Mouse (Mus musculus): ENCODE measurements at regions not wholly inside any gene's neighbourhood (a gene's known extent, or its start where the extent isn't known, plus 50 kb on each side); places are given as distances from the start of the nearest gene placed in this dataset.

DNA sequence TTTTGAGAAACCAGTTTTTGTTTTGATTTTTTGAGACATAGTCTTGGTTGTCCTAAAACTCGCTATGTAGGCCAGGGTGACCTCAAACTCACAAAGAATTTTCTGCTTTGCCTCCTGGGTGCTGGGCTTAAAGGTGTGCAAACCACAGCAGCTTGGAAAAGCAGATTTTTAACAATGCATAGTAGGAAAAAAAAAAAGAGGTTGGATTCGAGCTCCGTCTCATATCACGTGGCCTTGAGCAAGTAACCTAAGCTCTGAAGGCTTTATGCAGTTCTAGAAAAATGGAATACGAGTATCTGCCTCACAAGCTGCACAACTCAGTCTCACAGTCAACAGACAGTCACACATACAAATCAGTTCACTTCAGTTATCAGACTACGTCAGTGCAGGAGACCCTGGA lies 90.9 kb downstream of the Spry2 start:
- TF ChIP-seq POLR2A (IDR thresholded peaks at IDR 0.05; ENCODE audit: borderline replicate concordance, extremely low read depth, insufficient read depth, insufficient read length, poor library complexity, severe bottlenecking): no peak
- TF ChIP-seq CTCF (IDR thresholded peaks at IDR 0.05; ENCODE audit: borderline replicate concordance, extremely low read depth, insufficient read depth, insufficient read length): no peak
- no peak for DNase-seq (ENCODE audit: low read depth)

DNA sequence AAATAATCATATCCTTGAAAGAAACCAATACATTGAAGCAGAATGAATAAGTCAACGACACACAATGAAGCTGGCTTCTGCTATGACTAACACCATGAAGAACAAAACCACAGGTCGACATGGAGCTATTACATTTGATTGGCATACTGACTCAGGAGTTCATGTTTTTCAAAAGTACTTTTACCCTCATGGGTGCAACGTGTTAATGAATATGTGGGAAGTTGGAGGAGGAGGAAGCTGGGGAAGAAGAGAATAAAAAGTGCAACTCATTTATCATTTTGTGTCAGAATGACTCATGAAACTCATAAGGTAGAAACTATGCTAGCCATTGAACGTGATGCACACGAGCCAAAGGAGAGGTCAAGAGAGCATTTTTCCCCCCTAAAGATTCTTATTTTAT lies 91.3 kb downstream of the Spry2 start:
- no peak for DNase-seq (ENCODE audit: low read depth)
- no peak for TF ChIP-seq CTCF (IDR thresholded peaks at IDR 0.05; ENCODE audit: borderline replicate concordance, extremely low read depth, insufficient read depth, insufficient read length)
- no peak for TF ChIP-seq POLR2A (IDR thresholded peaks at IDR 0.05; ENCODE audit: borderline replicate concordance, extremely low read depth, insufficient read depth, insufficient read length, poor library complexity, severe bottlenecking)

DNA sequence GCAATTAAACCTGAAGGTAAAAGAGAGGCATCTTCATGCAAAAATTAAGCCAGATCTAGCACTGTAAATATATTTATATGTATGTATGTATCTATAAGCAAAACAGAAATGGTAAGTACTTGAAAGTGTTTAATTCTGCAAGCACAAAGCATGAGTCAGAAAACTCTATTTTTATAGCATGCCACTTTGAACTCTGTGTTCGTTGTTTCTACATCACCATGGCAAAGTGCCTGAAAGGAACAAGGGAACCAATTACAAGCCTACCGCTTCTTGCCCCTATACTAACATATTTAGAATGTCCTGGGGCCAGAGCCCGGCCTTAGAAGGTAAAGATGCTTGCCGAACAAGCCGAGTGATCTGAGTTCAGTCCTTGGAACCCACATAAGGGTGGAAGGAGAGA lies 91.9 kb downstream of the Spry2 start:
- no peak for DNase-seq (ENCODE audit: low read depth)
- TF ChIP-seq POLR2A (IDR thresholded peaks at IDR 0.05; ENCODE audit: borderline replicate concordance, extremely low read depth, insufficient read depth, insufficient read length, poor library complexity, severe bottlenecking) (no peak), CTCF (IDR thresholded peaks at IDR 0.05; ENCODE audit: borderline replicate concordance, extremely low read depth, insufficient read depth, insufficient read length) (no peak)

DNA sequence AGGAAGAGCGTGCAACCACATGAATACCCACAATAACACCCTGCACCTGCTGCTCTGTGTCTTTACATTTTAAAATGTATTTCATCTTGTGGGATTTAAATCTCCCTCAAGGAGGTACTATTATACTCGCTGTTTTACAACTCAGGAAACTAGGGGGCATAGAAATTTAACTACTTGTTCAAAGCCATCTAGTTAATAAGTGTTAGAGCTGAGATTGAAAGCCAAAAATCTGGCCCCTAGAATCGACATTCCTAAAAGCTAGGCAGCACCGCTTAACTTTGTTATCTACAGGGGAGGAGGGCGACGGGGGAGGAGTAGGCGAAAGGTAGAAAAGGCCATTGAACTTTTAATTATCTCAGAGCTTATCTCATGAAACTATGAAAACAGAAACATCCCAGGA lies 93.3 kb downstream of the Spry2 start:
- no peak for DNase-seq (ENCODE audit: low read depth)
- TF ChIP-seq CTCF (IDR thresholded peaks at IDR 0.05; ENCODE audit: borderline replicate concordance, extremely low read depth, insufficient read depth, insufficient read length) (no peak), POLR2A (IDR thresholded peaks at IDR 0.05; ENCODE audit: borderline replicate concordance, extremely low read depth, insufficient read depth, insufficient read length, poor library complexity, severe bottlenecking) (no peak)

DNA sequence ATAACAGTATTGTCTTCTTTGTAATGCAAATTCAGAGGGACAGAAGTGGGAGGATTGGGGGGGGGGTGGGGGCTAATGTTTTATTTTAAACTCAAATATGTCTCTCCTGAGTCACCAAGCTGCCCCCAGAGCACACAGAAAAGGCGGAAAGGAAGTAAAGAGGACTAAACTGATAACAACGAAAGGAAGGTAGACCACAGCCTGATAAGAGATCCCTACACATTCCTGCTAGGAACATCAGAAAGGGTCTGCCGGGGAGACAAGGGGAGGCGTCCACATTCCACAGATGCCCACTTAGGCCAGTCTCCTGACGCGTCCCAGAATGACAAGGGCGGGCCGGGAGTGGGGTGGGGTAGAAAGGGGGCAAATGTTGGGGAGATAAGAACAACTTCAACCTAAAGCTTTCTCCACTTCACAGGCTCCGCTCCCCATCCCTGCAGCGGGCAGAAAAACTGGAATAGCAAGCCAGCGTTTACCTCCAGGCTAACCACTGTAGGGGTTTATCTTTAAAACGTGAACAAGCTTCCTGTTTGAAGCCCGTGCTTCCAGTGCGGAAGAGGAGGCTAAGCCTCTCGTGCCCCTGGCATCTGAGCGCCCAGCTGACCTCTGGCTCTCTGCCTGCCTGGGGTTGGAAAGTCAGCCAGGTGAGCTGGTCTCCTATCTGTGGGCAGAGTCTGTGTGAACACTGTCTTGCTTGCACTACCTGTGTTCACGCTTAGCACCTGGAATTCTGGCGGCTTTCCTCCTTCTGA lies 93.9 kb downstream of the Spry2 start:
- no peak for TF ChIP-seq CTCF (IDR thresholded peaks at IDR 0.05; ENCODE audit: borderline replicate concordance, extremely low read depth, insufficient read depth, insufficient read length)
- peak; percentile 19 for DNase-seq (ENCODE audit: low read depth)

DNA sequence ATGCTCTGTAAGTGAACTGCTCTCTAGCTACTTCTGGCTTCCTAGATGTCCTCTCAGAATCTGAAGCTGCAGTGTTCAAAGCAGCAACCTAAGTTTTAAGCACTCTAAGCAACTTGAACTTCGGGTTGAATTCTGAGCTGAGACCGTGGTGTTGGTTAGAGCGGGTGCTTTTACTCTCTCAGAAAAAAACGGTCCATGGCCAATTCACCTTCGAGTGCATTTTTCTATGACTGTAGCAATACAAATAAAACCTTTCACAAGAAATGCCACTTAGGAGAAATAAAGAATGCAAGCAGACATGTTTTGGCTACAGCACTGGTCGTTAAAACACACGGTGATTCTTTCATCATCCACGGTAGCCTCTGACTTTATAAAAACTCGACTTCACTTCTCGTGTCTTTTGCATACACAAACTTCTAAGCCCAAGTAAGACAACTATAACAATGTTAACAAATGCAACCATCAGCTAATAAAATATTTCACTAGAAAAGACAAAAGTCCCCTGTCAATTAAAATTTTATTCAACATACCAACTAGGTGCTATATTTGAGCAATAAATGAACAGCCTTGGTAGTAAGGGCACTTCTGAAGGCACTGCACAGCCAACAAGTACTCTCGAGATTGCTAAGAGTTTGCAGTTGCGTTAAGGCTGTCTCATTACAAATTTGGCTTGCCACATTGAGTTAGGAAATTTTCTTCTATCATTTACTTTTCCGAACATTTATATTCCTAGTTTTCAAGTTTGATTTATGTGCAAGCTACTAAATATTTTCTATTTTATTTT lies 96.3 kb downstream of the Spry2 start:
- DNase-seq (ENCODE audit: low read depth): no peak
- TF ChIP-seq CTCF (IDR thresholded peaks at IDR 0.05; ENCODE audit: borderline replicate concordance, extremely low read depth, insufficient read depth, insufficient read length) (no peak), POLR2A (IDR thresholded peaks at IDR 0.05; ENCODE audit: borderline replicate concordance, extremely low read depth, insufficient read depth, insufficient read length, poor library complexity, severe bottlenecking) (no peak)

DNA sequence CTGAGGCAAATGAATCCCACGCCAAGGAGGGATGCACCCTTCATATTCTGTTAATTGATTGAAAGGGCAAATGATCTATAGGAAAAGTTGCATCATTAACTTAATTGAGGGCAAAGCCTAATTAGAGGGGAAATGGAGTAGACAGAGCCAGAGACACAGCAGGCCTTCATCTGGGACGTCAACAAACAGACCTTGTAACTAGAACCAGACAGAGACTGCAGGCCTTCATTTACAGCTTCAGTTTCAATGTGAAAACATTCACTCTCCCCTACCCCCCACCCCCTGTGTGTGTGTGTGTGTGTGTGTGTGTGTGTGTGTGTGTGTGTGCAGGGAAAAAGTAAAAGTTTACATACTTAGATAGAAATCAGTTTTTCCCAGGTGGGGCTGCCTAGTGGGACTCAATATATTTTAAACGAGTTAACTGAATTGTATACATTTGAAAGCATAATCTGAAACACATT lies 97.2 kb downstream of the Spry2 start:
- TF ChIP-seq CTCF (IDR thresholded peaks at IDR 0.05; ENCODE audit: borderline replicate concordance, extremely low read depth, insufficient read depth, insufficient read length) (no peak), POLR2A (IDR thresholded peaks at IDR 0.05; ENCODE audit: borderline replicate concordance, extremely low read depth, insufficient read depth, insufficient read length, poor library complexity, severe bottlenecking) (no peak)
- DNase-seq (ENCODE audit: low read depth): peak; percentile 82

DNA sequence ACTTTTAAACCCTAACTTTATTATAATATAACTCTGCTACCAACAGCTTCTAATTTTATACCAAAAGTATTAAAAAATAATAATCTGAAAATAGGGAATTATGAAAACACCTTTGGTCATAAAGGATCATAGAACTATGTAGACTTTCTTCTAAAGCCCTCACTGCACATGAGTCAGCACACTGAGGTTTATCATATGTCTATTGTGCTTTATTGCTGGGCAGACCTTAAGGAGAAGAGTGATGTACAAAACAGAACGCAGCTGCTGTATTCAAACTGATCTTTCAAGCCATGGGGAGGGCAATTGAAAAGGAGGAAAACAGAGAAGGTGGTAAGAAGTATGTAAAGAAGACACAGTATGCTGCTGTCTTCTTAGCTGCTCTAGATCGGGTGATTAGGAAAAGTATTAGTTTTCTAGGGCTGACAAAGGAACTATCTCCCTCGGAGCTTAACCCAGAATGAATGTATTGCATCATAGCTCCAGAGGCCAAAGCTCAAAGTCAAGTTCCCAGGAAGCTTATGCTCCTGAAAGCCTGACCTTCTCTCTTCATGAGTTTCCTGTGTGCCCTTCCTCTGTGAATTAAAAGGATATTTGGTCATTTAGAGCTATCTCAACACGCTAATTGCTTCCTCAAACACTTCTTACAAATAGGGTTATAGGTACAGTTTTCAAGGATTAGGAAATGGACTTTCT lies 103.5 kb downstream of the Spry2 start:
- DNase-seq (ENCODE audit: low read depth): no peak
- TF ChIP-seq POLR2A (IDR thresholded peaks at IDR 0.05; ENCODE audit: borderline replicate concordance, extremely low read depth, insufficient read depth, insufficient read length, poor library complexity, severe bottlenecking): no peak
- no peak for TF ChIP-seq CTCF (IDR thresholded peaks at IDR 0.05; ENCODE audit: borderline replicate concordance, extremely low read depth, insufficient read depth, insufficient read length)

DNA sequence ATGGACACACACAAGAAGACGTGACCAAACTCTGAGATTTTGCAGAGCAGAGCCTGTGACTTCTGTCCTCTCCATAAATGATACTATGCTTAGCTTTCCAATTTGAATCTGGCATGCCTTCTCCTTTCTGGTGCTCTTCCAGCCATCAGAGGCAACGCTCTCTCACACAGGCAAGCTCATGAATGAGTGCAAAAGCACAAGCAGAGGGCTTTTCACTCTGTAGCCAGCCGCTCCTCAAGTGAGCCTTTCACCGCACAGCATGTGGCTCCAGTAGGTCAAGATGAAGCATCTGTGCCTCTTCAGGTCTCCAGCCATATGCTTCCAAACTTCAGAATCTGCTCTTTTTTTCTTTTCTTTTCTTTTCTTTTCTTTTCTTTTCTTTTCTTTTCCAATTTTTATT lies 106.2 kb downstream of the Spry2 start:
- DNase-seq (ENCODE audit: low read depth): no peak
- TF ChIP-seq POLR2A (IDR thresholded peaks at IDR 0.05; ENCODE audit: borderline replicate concordance, extremely low read depth, insufficient read depth, insufficient read length, poor library complexity, severe bottlenecking) (no peak), CTCF (IDR thresholded peaks at IDR 0.05; ENCODE audit: borderline replicate concordance, extremely low read depth, insufficient read depth, insufficient read length) (no peak)

DNA sequence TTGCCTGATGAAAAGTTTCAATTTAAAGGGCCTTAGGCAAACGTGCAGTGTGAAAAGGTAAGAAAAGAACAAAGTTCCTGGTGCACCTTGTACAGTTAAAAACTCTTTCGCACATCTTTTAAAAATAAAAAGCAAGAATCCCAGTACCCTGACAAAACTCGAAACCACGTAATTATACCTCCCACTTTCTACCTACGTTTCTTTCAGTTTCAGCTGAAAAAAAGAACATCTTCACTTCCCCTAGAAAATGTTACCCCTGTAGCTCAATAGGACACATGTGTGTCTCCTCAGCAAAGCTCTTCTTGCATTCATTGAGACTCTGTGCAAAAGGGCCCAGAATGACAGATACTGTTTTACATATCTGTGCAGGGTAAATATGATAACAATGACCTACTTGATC lies 113.2 kb downstream of the Spry2 start:
- TF ChIP-seq POLR2A (IDR thresholded peaks at IDR 0.05; ENCODE audit: borderline replicate concordance, extremely low read depth, insufficient read depth, insufficient read length, poor library complexity, severe bottlenecking) (no peak), CTCF (IDR thresholded peaks at IDR 0.05; ENCODE audit: borderline replicate concordance, extremely low read depth, insufficient read depth, insufficient read length) (no peak)
- DNase-seq (ENCODE audit: low read depth): no peak

DNA sequence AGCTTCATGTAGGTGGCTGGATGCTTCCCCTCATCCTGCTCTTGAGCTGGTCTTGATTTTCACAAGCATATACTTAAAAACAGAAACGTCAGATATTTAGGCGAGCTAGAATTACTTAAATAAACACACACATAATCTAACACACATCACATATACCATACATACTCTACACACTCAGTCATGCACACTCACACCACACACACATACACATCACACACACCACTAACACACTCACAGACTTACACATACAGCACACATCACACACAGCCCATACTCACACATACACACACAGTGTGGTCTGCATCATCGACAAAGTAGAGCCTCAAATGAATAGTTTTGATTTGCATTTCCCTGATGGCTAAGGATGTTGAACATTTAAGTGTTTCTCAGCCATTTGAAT lies 116.9 kb downstream of the Spry2 start:
- DNase-seq (ENCODE audit: low read depth): no peak
- no peak for TF ChIP-seq CTCF (IDR thresholded peaks at IDR 0.05; ENCODE audit: borderline replicate concordance, extremely low read depth, insufficient read depth, insufficient read length)
- TF ChIP-seq POLR2A (IDR thresholded peaks at IDR 0.05; ENCODE audit: borderline replicate concordance, extremely low read depth, insufficient read depth, insufficient read length, poor library complexity, severe bottlenecking): no peak

Data from brain, embryonic 14.5 days (tissue).